Mouse (Mus musculus) midbrain, embryonic 14.5 days (tissue): ENCODE measurements around the gene Ubp1. TPM values are rescaled to one million over a fixed set of nuclear protein-coding genes. Genes with fewer than 3 reads are reported as not detected.

ENCODE experiments used
- ATAC-seq: fragments of 200-750 bp; cut with Nextera tagmentation; 2 replicates; pipeline ENCODE4 v1.8.0; 2017; ENCODE audit warnings: moderate number of reproducible peaks, moderate library complexity; ENCODE audit not compliant: low FRiP score, low TSS enrichment
- DNase-seq: peaks from one replicate; pipeline ENCODE4 v3.0.0-alpha.2; 2015
- H3K27ac ChIP-seq: fragments of 300-500 bp; sonication (generic); replicated peaks from 2 replicates; pipeline ENCODE4 v1.5.1; 2014; ENCODE audit warnings: mild to moderate bottlenecking, low read depth, low read length, moderate library complexity
- H3K27me3 ChIP-seq: fragments of 300-500 bp; sonication (generic); 2 replicates; pipeline ENCODE4 v1.6.1; 2014; ENCODE audit warnings: low read length, control low read depth, mixed read lengths; ENCODE audit not compliant: control insufficient read depth, insufficient read depth
- H3K36me3 ChIP-seq: fragments of 300-500 bp; sonication (generic); 2 replicates; pipeline ENCODE4 v1.6.1; 2014; ENCODE audit warnings: low read length, control low read depth; ENCODE audit not compliant: control insufficient read depth, insufficient read depth
- H3K4me1 ChIP-seq: fragments of 300-500 bp; sonication (generic); 2 replicates; pipeline ENCODE4 v1.6.1; 2014; ENCODE audit warnings: mild to moderate bottlenecking, antibody characterized with exemption, low read length, control low read depth; ENCODE audit not compliant: control insufficient read depth, insufficient read depth
- H3K4me2 ChIP-seq: fragments of 300-500 bp; sonication (generic); 2 replicates; pipeline ENCODE4 v1.6.1; 2014; ENCODE audit warnings: mild to moderate bottlenecking, low read length, moderate library complexity
- H3K4me3 ChIP-seq: fragments of 300-500 bp; sonication (generic); replicated peaks from 2 replicates; pipeline ENCODE4 v1.5.1; 2014; ENCODE audit warnings: low read depth, low read length
- H3K9ac ChIP-seq: fragments of 300-500 bp; sonication (generic); replicated peaks from 2 replicates; pipeline ENCODE4 v1.6.1; 2014; ENCODE audit warnings: mild to moderate bottlenecking, low read length, moderate library complexity
- H3K9me3 ChIP-seq: fragments of 300-500 bp; sonication (generic); 2 replicates; pipeline ENCODE4 v1.6.1; 2016; ENCODE audit warnings: low read length, control low read depth, mixed read lengths; ENCODE audit not compliant: control insufficient read depth
- WGBS: fragments of 180-500 bp; shearing (Covaris S2); extraction: QIAGEN DNeasy Blood & Tissue Kit; methylation state at CpG from one replicate; pipeline ENCODE4 v1.1.7; 2014; 5-methylcytosine and 5-hydroxymethylcytosine counted together
- polyA plus RNA-seq: library from polyadenylated mRNA; unstranded; fragments of >200 nt; fragmentation: Nextera tagmentation; extraction: Ambion mirVana; gene quantifications from 2 replicates; pipeline ENCODE4 v1.2.1, GENCODE M21; 2014

Ubp1 gene
- polyA plus RNA-seq, 1 experiment from 2014 or later = 39.0 TPM

DNA sequence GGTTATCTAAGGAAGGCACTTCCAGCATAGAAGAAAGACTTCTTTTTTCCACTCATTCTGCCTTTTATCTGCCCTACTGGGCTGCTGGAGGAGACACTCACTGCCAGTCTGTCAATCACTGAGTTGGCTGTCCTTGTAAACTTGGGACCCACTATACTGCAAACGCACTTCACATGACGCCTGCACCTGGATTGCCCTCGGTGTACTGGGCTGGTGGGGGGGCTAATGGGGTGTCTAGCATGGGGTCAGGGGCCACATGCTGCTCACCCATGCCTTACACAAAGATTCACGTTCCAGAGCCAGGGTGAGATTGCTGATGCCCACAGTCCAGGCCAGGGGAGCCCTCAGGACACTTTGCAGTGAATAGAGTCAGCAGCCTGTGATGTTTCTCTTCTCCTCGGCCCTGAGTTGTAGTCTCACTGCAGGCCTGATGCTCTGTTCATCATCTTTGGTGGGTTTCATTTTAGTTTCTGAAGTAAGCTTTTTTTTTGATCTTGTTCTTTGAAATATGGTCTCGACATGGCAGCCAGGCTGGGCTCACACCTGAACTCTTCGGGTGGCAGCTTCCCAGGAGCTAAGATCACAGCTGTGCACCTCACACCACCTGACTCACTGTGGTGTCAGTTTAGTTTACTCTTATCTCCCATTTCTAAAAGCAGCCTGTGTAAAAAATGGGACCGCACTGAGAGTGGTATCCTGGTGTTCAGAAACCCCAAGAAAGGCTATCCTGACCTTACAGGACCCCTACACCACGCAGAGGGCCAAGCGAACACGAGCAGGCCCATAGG lies 52.3 kb downstream of the Ubp1 start:
- no peak for DNase-seq
- Histone ChIP-seq H3K36me3 (peaks cover 38% of the 10 kb centered on the region), H3K9ac (no peak overlapping the region), H3K9me3 (no peaks in the 10 kb centered on the region), H3K4me2 (no peak overlapping the region), H3K4me3 (no peak overlapping the region), H3K27me3 (no peaks in the 10 kb centered on the region), H3K27ac (no peak overlapping the region), H3K4me1 (peaks cover 4% of the 10 kb centered on the region; the same call in 1 of the 2 replicates)
- no peak for ATAC-seq
- WGBS = 91% methylated on average over 11 of the region's 11 CpGs

DNA sequence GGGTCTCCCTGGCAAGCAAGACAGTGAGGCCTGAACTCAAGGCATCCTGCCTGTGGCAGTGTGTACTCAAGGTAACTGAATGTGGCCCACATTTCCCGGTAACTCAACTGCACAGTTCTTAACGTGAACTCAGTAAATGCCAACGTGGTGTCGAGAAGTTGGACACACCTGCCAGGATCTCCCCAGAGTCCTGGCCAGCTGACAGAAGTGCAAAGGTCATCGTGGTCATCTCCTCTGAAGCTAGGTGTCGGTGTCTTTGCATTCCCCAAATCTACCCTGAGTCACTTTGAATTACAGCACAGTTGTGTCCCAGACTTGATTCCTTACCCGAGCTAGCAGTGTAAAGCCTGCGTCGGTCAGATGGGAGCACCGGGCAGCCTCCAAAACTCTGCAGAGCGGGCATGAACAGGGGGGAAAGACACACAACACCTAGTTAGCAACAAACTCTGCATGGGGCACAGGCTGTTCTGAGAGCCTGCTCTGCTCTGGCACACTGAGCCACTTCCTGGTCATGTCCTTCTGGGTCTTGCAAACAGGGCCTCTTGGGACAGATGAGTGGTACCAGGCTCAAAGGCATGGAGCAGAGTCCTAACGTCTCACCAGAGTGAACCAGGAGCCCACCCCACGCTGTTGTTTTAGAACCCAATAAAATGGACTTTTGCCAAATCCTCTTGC lies 54.3 kb downstream of the Ubp1 start:
- Histone ChIP-seq H3K4me2 (no peak overlapping the region), H3K9me3 (no peaks in the 10 kb centered on the region), H3K27ac (no peak overlapping the region), H3K4me3 (no peak overlapping the region), H3K27me3 (no peaks in the 10 kb centered on the region), H3K9ac (no peak overlapping the region), H3K36me3 (peaks cover 19% of the 10 kb centered on the region), H3K4me1 (peaks cover 4% of the 10 kb centered on the region; the same call in 1 of the 2 replicates)
- 85% methylated on average over 13 of the region's 13 CpGs for whole genome bisulfite sequencing
- no peak for DNase-seq
- ATAC-seq = no peak

DNA sequence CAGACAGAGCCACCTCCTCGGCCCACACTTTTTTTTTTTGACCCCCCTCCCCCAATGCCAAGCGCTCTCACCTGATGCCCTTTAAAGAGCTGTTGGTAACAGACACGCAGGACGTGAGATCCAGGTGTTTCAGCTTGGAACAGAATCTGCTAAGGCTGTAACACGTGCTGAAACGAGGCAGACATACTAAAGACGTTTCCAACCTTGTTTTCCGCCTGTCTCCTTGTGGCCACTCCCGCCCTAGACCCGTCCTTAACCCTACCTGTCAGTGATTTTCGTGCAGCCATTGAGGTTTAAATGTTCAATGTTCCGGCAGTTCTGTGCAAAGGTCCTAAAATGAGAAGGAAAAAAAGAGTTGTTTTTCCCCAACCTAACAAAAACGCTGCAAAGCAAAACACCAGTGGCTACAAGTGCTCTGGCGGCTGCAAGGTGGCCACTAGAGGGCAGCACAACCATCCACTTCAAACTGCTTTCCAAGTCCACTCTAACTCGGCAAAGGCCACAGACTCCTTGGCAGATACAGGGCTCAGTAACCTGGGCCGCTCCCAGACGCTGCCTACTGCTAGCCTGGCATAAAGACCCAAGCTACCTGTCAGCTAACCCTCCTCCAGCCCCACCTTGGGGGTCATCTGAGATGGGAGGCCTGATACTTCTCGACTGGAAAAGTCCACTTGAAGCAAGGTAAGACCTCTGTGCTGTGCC lies 60.0 kb downstream of the Ubp1 start:
- peak overlapping the region; percentile 19; the same call in 1 of the 2 replicates for H3K4me2 ChIP-seq
- H3K4me3 ChIP-seq = no peak overlapping the region
- H3K4me1 ChIP-seq = no peaks in the 10 kb centered on the region
- H3K27ac ChIP-seq = no peak overlapping the region
- no peaks in the 10 kb centered on the region for H3K27me3 ChIP-seq
- no peak overlapping the region for H3K9ac ChIP-seq
- DNase-seq = peak; percentile 93
- peak; percentile 66; the same call in 1 of the 2 replicates for ATAC-seq
- H3K9me3 ChIP-seq = no peaks in the 10 kb centered on the region
- 29% methylated on average over 18 of the region's 18 CpGs for WGBS
- no peaks in the 10 kb centered on the region for H3K36me3 ChIP-seq

- Histone ChIP-seq H3K4me2 (no peak overlapping the region), H3K9ac (no peak overlapping the region), H3K9me3 (no peaks in the 10 kb centered on the region), H3K27ac (no peak overlapping the region), H3K27me3 (no peaks in the 10 kb centered on the region), H3K4me1 (no peaks in the 10 kb centered on the region), H3K4me3 (no peak overlapping the region), H3K36me3 (no peaks in the 10 kb centered on the region)
- ATAC-seq (no peak), DNase-seq (no peak)
- 92% methylated on average over 7 of the region's 7 CpGs for WGBS
Measured at GRCm38 (mm10) chr9:113992810-113993209, 62.1 kb downstream of the Ubp1 start.

DNA sequence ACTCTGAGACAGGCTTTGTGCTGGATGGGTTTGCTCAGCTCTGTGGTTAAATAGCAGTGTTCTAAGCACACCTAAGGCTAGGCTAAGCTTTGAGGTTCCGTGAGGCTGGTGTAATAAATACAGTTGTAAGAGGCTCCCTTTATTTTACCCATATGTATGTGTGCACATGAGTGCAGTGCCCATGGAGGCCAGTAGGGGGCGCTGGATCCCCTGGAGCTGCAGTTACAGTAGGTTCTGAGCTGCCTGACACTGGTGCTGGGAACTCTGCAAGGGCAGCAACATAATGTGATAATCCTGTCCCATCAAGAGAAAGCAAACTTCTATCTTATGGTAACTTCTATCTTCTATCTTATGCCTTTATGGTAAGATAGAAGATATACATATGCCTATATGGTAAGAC lies 67.6 kb downstream of the Ubp1 start:
- WGBS = 66% methylated on average over 2 of the region's 2 CpGs
- H3K4me2 ChIP-seq = no peak overlapping the region
- peaks cover 29% of the 10 kb centered on the region for H3K36me3 ChIP-seq
- H3K9ac ChIP-seq = no peak overlapping the region
- H3K27me3 ChIP-seq = no peaks in the 10 kb centered on the region
- H3K27ac ChIP-seq = no peak overlapping the region
- DNase-seq (no peak), ATAC-seq (no peak)
- no peaks in the 10 kb centered on the region for H3K4me1 ChIP-seq
- no peak overlapping the region for H3K4me3 ChIP-seq
- H3K9me3 ChIP-seq = no peaks in the 10 kb centered on the region

- Histone ChIP-seq H3K36me3 (peaks cover 8% of the 10 kb centered on the region; the same call in 1 of the 2 replicates), H3K27ac (no peak overlapping the region), H3K4me3 (no peak overlapping the region), H3K4me2 (no peak overlapping the region), H3K4me1 (no peaks in the 10 kb centered on the region), H3K9me3 (no peaks in the 10 kb centered on the region), H3K9ac (no peak overlapping the region), H3K27me3 (no peaks in the 10 kb centered on the region)
- DNase-seq = no peak
- no peak for ATAC-seq
- 83% methylated on average over 9 of the region's 9 CpGs for WGBS
Measured at GRCm38 (mm10) chr9:114006801-114007200, 76.1 kb downstream of the Ubp1 start.

- Histone ChIP-seq H3K4me3 (no peak overlapping the region), H3K4me2 (no peak overlapping the region), H3K9ac (no peak overlapping the region), H3K9me3 (no peaks in the 10 kb centered on the region), H3K36me3 (peaks cover 2% of the 10 kb centered on the region; the same call in 1 of the 2 replicates), H3K27me3 (no peaks in the 10 kb centered on the region), H3K4me1 (no peaks in the 10 kb centered on the region), H3K27ac (no peak overlapping the region)
- DNase-seq (no peak), ATAC-seq (no peak)
- 94% methylated on average over 9 of the region's 9 CpGs for WGBS
Measured at GRCm38 (mm10) chr9:114007850-114008350, 77.2 kb downstream of the Ubp1 start.

DNA sequence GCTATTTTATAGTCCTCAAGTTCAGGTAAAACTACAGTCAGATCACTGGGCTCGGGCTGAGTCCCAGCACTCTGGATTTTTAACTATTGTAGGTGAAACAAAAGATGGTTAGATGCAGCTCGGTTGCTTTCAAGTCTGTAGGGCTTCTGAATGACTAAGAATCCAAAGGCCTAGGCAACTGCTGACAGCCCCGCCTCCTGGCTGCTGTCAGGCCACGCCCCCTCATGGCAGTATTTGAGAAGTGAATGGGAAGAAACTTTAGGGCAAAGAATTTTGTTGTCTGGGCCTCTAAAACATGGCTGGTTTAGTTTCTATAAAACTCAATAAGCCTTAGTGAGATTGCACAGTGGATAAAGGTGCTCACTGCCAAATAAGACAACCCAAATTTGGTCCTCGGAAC lies 78.8 kb downstream of the Ubp1 start:
- 42% methylated on average over 5 of the region's 5 CpGs for WGBS

More for the DNA sequence above, 78.8 kb downstream of the Ubp1 start:
- DNase-seq = no peak
- no peak overlapping the region for H3K4me2 ChIP-seq
- no peaks in the 10 kb centered on the region for H3K9me3 ChIP-seq
- no peaks in the 10 kb centered on the region for H3K4me1 ChIP-seq
- no peaks in the 10 kb centered on the region for H3K27me3 ChIP-seq
- 0 out of 2 replicates have a peak, but pooled peaks cover 3% of the 10 kb centered on the region for H3K36me3 ChIP-seq
- H3K27ac ChIP-seq = no peak overlapping the region
- H3K9ac ChIP-seq = no peak overlapping the region
- no peak overlapping the region for H3K4me3 ChIP-seq
- no peak for ATAC-seq
